Mouse (Mus musculus): ENCODE data around the gene Dscaml1.

GRCm38 (mm10) chr9:45411111-45411510 lies 15.3 kb upstream of the Dscaml1 start:
- TF ChIP-seq CTCF (IDR thresholded peaks at IDR 0.05; ENCODE audit: low read depth), result no peak
- TF ChIP-seq EP300 (IDR thresholded peaks at IDR 0.05; ENCODE audit: low read depth), result no peak
